Mouse (Mus musculus): ENCODE measurements at regions not wholly inside any gene's neighbourhood (a gene's known extent, or its start where the extent isn't known, plus 50 kb on each side); places are given as distances from the start of the nearest gene placed in this dataset.

DNA sequence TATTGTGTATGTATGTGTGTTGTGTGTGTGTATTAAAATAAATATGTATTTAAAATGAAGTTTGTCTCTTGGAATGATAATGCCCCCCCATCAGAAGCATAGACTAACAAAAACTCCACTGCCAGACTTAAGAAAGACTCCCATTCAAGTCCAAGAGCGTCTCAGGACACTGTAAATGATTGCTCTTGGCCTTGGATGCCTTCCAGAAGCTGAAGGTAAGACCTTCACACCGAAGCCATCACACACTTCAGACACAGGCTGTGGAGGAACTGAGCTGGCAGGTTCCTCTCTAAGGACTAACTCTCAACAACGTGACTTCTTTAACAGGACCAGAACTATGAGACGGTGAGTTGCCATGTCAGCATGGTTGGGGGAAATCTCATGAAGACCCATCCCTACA, 370.0 kb upstream of the Ano5 start:
- no peaks in the 10 kb centered on the region for H3K36me3 ChIP-seq (ENCODE audit: control insufficient read depth, insufficient read depth)
- no peak overlapping the region for H3K4me2 ChIP-seq (replicated peaks; ENCODE audit: low read depth)
- H3K27me3 ChIP-seq (replicated peaks; ENCODE audit: control insufficient read depth, insufficient read depth, low read length): no peaks in the 10 kb centered on the region
- H3K4me3 ChIP-seq (ENCODE audit: low read depth, low read length): no peak overlapping the region
- no peaks in the 10 kb centered on the region for H3K9me3 ChIP-seq (ENCODE audit: control insufficient read depth)
- H3K27ac ChIP-seq (ENCODE audit: low read depth, low read length): no peak overlapping the region
- ATAC-seq: no peak
- H3K4me1 ChIP-seq (replicated peaks; ENCODE audit: control insufficient read depth, insufficient read depth, low read length): no peaks in the 10 kb centered on the region
- TF ChIP-seq CTCF (IDR thresholded peaks at IDR 0.05; ENCODE audit: low read depth): no peak
- WGBS: 73% methylated on average over 4 of the region's 4 CpGs
- no peak overlapping the region for H3K9ac ChIP-seq (ENCODE audit: low read depth, low read length)

DNA sequence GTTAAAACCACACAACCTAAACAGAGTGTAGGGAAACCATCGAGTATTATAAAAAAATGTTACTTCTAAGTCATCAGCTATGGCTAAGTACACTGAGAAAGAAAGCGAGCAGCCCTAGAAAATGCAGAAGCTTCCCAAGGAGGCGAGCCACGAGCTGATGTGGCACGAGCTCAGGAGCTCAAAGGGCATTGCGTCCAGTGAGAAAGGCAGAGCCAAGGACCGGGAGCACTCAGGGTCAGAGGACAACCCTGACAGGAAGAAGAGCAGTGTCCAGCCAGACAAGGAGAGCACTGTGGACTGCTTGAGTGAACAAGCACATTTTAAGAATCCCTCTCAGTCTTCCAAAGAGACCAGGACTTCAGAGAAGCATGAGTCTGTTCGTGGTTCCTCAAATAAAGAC, 335.6 kb upstream of the Ano5 start:
- no peaks in the 10 kb centered on the region for H3K36me3 ChIP-seq (ENCODE audit: control insufficient read depth, insufficient read depth)
- no peak for TF ChIP-seq CTCF (IDR thresholded peaks at IDR 0.05; ENCODE audit: low read depth)
- no peaks in the 10 kb centered on the region for H3K27me3 ChIP-seq (replicated peaks; ENCODE audit: control insufficient read depth, insufficient read depth, low read length)
- H3K9me3 ChIP-seq (ENCODE audit: control insufficient read depth): no peaks in the 10 kb centered on the region
- H3K4me1 ChIP-seq (replicated peaks; ENCODE audit: control insufficient read depth, insufficient read depth, low read length): no peaks in the 10 kb centered on the region
- H3K4me2 ChIP-seq (replicated peaks; ENCODE audit: low read depth): no peak overlapping the region
- 85% methylated on average over 8 of the region's 8 CpGs for WGBS
- no peak overlapping the region for H3K27ac ChIP-seq (ENCODE audit: low read depth, low read length)
- no peak for ATAC-seq
- H3K9ac ChIP-seq (ENCODE audit: low read depth, low read length): no peak overlapping the region
- H3K4me3 ChIP-seq (ENCODE audit: low read depth, low read length): no peak overlapping the region

- ATAC-seq: no peak
- Histone ChIP-seq H3K9me3 (ENCODE audit: control insufficient read depth) (no peaks in the 10 kb centered on the region), H3K4me3 (ENCODE audit: low read depth, low read length) (no peak overlapping the region), H3K4me2 (replicated peaks; ENCODE audit: low read depth) (no peak overlapping the region), H3K27ac (ENCODE audit: low read depth, low read length) (no peak overlapping the region), H3K9ac (ENCODE audit: low read depth, low read length) (no peak overlapping the region), H3K27me3 (replicated peaks; ENCODE audit: control insufficient read depth, insufficient read depth, low read length) (no peaks in the 10 kb centered on the region), H3K36me3 (ENCODE audit: control insufficient read depth, insufficient read depth) (no peaks in the 10 kb centered on the region), H3K4me1 (replicated peaks; ENCODE audit: control insufficient read depth, insufficient read depth, low read length) (no peaks in the 10 kb centered on the region)
- 82% methylated on average over 6 of the region's 6 CpGs for WGBS
- TF ChIP-seq CTCF (IDR thresholded peaks at IDR 0.05; ENCODE audit: low read depth): no peak
Measured at GRCm38 (mm10) chr7:51215487-51216232, 295.2 kb upstream of the Ano5 start.

DNA sequence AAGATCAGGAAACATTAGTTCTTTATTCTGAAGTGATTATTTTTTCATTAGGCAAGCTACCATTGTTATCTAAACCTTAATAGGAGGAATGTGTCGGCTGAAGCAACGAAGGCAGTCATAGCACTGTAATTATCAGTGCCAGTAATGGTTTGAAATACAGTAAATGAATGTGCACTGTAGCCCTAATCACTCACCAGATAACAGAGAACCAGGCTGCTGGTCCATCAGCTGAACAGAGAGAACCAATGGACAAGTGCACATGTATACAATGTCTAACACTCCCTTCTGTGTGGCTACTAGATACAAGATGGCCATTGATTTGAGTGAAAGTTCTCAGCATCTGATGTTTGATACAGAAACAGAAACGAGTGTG, 294.6 kb upstream of the Ano5 start:
- no peak overlapping the region for H3K4me2 ChIP-seq (replicated peaks; ENCODE audit: low read depth)
- 82% methylated on average over 3 of the region's 3 CpGs for WGBS
- H3K27me3 ChIP-seq (replicated peaks; ENCODE audit: control insufficient read depth, insufficient read depth, low read length): no peaks in the 10 kb centered on the region
- no peak for ATAC-seq
- H3K9ac ChIP-seq (ENCODE audit: low read depth, low read length): no peak overlapping the region
- no peaks in the 10 kb centered on the region for H3K4me1 ChIP-seq (replicated peaks; ENCODE audit: control insufficient read depth, insufficient read depth, low read length)
- H3K27ac ChIP-seq (ENCODE audit: low read depth, low read length): no peak overlapping the region
- no peak overlapping the region for H3K4me3 ChIP-seq (ENCODE audit: low read depth, low read length)
- no peaks in the 10 kb centered on the region for H3K9me3 ChIP-seq (ENCODE audit: control insufficient read depth)
- no peaks in the 10 kb centered on the region for H3K36me3 ChIP-seq (ENCODE audit: control insufficient read depth, insufficient read depth)
- no peak for TF ChIP-seq CTCF (IDR thresholded peaks at IDR 0.05; ENCODE audit: low read depth)

GRCm38 (mm10) chr7:51221351-51221750, 289.5 kb upstream of the Ano5 start:
- H3K27me3 ChIP-seq (replicated peaks; ENCODE audit: control insufficient read depth, insufficient read depth, low read length): no peaks in the 10 kb centered on the region
- H3K9ac ChIP-seq (ENCODE audit: low read depth, low read length): no peak overlapping the region
- no peak for ATAC-seq
- no peaks in the 10 kb centered on the region for H3K4me1 ChIP-seq (replicated peaks; ENCODE audit: control insufficient read depth, insufficient read depth, low read length)
- H3K4me3 ChIP-seq (ENCODE audit: low read depth, low read length): no peak overlapping the region
- no peak overlapping the region for H3K27ac ChIP-seq (ENCODE audit: low read depth, low read length)
- TF ChIP-seq CTCF (IDR thresholded peaks at IDR 0.05; ENCODE audit: low read depth): no peak
- H3K36me3 ChIP-seq (ENCODE audit: control insufficient read depth, insufficient read depth): no peaks in the 10 kb centered on the region
- no peak overlapping the region for H3K4me2 ChIP-seq (replicated peaks; ENCODE audit: low read depth)
- H3K9me3 ChIP-seq (ENCODE audit: control insufficient read depth): no peaks in the 10 kb centered on the region
- 74% methylated on average over 4 of the region's 4 CpGs for WGBS

DNA sequence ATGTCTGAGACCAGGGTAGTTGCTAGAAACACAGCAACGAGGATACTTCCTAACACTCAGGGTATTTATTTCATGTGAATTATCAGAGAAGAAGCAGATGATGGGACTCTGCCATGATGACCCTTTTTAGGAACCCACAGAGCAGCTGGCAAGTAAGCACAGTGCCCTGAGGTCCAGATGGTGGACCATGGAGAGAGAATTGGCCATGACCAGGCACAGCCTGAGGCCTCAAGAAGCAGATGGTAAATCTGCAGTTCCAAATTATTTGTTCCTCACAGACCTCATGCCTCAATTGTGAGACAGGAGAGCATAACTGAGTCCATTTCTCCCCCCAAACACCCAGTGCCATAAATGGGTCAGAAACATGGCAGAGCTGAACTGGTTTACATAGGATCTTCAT, 289.0 kb upstream of the Ano5 start:
- no peaks in the 10 kb centered on the region for H3K27me3 ChIP-seq (replicated peaks; ENCODE audit: control insufficient read depth, insufficient read depth, low read length)
- H3K9ac ChIP-seq (ENCODE audit: low read depth, low read length): no peak overlapping the region
- H3K9me3 ChIP-seq (ENCODE audit: control insufficient read depth): no peaks in the 10 kb centered on the region
- WGBS: 75% methylated on average over 1 of the region's 1 CpGs
- no peak overlapping the region for H3K27ac ChIP-seq (ENCODE audit: low read depth, low read length)
- no peaks in the 10 kb centered on the region for H3K4me1 ChIP-seq (replicated peaks; ENCODE audit: control insufficient read depth, insufficient read depth, low read length)
- ATAC-seq: no peak
- no peak overlapping the region for H3K4me2 ChIP-seq (replicated peaks; ENCODE audit: low read depth)
- no peaks in the 10 kb centered on the region for H3K36me3 ChIP-seq (ENCODE audit: control insufficient read depth, insufficient read depth)
- no peak for TF ChIP-seq CTCF (IDR thresholded peaks at IDR 0.05; ENCODE audit: low read depth)
- no peak overlapping the region for H3K4me3 ChIP-seq (ENCODE audit: low read depth, low read length)

- Histone ChIP-seq H3K4me3 (ENCODE audit: low read depth, low read length) (no peak overlapping the region), H3K4me1 (replicated peaks; ENCODE audit: control insufficient read depth, insufficient read depth, low read length) (no peaks in the 10 kb centered on the region), H3K4me2 (replicated peaks; ENCODE audit: low read depth) (no peak overlapping the region), H3K9me3 (ENCODE audit: control insufficient read depth) (no peaks in the 10 kb centered on the region), H3K9ac (ENCODE audit: low read depth, low read length) (no peak overlapping the region), H3K27ac (ENCODE audit: low read depth, low read length) (no peak overlapping the region), H3K36me3 (ENCODE audit: control insufficient read depth, insufficient read depth) (no peaks in the 10 kb centered on the region), H3K27me3 (replicated peaks; ENCODE audit: control insufficient read depth, insufficient read depth, low read length) (no peaks in the 10 kb centered on the region)
- WGBS: 52% methylated on average over 5 of the region's 5 CpGs
- no peak for TF ChIP-seq CTCF (IDR thresholded peaks at IDR 0.05; ENCODE audit: low read depth)
- no peak for ATAC-seq
Measured at GRCm38 (mm10) chr7:51227136-51227535, 283.7 kb upstream of the Ano5 start.

Measured in intestine, postnatal 0 days (tissue).